Mouse (Mus musculus) spleen, embryonic (tissue): ENCODE results near the gene Xylb.

Experiments used
- CTCF ChIA-PET: fragments of 350-600 bp; sonication (Branson Sonifier 250); formaldehyde crosslinking; loops from one replicate; lab custom pipeline; 2022; lab: Charles Lee

Gene Xylb

GRCm38 (mm10) chr9:119401351-119401750, 44.2 kb downstream of the Xylb start:
- CTCF ChIA-PET, result no interaction called here

GRCm38 (mm10) chr9:119401801-119402214, 44.6 kb downstream of the Xylb start, which contains the start of gene Acvr2b:
Gene Acvr2b (plus strand): TSS chr9:119402118.
- CTCF ChIA-PET, result no interaction called here

DNA sequence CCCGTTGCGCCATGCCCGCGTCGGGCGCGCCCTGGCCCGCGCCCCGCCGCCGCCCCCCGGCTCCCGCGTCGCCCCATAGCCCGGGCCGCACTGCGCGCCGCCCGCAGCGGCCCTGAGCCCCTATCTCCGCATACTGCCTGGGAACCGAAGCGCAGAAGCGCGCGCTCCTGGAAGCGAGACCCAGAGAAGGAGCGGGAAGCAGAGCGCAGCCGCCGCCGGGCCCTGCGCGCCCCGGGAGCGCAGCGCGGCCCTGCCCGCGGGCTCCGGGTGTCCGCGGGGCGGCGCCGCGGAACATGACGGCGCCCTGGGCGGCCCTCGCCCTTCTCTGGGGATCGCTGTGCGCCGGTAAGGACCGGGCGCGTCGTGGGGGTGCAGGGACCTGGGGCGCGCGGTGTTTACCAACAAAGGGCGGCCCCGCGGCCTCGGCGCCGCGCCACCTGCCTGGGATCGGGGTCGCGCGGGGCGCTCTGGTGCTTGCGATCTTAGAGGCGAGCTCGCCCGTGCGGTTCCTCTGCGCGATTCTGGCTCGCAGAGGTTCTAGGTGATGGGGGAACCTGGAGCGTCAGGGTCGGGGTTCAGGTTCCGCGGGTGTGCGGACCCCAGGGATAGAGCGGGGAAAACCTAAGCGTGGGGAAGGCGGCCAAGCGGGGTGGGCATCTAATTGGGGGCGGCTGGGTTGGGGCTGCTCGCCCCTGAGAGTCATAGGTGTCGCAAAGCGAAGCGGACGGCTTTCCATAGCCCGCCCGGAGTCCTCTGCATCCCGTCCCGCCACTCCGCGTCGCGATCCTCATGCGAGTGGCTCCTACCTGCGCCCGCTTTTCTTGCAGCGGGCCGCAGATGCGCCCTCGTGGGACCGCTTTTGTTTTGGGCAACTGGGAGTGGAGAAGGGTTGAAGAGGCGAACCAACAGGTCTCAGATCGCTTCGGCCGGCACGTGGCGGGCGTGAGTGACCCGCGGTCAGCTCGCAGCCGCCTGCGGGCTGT, 45.4 kb downstream of the Xylb start:
- CTCF ChIA-PET, result no interaction called here

DNA sequence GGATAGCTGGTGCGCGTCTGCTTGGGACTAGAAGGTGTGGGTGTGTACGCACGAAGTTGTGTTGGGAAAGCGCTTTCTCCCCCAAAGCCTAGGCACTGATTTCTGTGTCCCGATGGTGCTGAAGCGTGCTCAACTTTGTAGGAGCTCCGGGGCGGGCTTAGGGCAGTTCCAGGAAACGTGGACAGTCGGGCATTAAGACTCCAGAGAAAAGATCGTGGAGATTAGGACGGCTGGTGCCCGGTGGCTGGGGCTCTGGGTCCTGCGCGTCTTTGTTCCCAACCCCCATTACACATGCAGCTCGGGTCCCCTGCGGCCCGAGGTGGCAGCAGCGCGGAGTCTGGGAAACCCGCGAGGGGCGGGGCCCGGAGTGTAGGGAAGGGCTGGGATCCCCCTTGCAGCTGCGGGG, 46.1 kb downstream of the Xylb start:
- CTCF ChIA-PET, result no interaction called here

GRCm38 (mm10) chr9:119404090-119404489, 46.9 kb downstream of the Xylb start:
- CTCF ChIA-PET, result no interaction called here

DNA sequence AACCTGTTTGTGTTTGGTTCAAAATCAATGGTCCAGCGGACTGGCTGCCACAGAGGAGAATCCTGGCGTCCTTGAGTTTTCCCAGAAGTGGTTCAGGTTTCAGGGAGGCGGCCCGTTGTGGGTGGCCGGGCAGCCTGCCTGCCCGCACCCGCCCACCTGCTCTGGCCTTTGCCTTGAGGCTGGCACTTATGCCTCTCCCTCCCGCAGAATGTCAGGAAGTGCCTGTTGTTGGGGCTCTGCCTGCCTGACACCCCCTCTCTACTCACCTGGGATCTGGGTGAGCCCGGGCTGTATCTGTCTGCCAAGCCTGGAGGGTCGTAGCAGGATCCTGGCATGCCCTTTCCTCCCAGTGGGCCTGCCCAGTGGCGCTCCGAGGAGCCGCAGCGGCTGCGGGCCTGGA, 50.7 kb downstream of the Xylb start:
- CTCF ChIA-PET, result no interaction called here

DNA sequence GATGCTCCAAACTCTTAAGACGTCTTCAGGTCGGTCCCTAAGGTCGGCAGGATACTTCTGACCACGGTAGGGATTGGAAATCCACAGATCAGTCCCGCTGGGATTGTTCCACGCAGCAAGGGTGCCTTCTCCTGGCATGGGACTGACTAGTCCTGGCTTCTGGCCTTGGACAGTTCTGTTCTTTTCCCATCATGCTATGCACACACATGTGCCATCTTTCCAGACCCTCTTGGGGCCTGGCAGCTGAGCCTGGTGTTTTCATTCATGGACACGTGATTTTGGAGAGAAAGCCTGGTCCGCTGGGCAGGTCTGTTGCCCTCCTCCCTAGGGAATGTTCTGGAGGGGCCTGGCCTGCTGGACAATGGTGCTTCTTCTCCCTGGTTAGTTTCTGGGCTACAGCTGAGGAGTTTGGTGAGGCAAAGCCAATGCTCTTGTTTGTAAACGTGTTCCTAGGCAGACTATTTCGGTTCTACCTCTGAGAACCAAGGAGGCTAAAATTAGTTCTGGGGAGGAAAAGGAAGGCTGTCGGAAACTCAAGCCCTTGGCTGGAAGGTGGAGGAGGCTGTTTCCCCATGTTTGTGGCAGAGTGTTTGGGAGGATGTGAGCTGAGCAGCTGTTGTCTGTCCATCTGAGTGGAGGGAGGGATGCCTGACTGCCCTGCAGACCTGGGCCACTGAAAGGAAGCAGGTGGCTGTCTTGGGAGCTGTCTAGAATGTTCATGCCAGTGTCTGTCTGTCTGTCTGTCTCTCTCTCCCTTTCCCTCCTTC, 51.9 kb downstream of the Xylb start:
- CTCF ChIA-PET, result no interaction called here

- CTCF ChIA-PET, result no interaction called here
These were observed 52.7 kb downstream of the Xylb start for GRCm38 (mm10) chr9:119409864-119410263.

DNA sequence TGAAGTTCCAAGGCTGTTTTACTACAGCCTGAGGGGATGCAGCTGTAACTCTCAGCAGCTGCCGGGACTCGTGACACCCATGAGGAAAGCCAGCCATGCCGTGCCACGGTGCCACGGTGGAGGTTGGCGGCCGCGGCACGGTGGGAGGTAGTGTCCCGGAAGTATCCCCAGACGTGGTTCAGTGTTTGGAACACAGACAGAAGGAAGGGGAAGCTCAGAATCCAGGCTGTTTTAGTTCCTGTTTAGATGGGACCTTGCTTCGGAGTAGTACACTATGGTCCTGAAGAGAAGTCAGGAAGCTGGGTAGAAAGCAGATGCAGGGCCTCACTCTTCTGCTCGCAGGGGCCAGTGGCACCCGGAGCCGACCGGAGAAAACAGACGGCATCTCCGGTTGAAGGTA, 60.8 kb downstream of the Xylb start:
- CTCF ChIA-PET, result no interaction called here

- CTCF ChIA-PET, result no interaction called here
These were observed 62.8 kb downstream of the Xylb start for GRCm38 (mm10) chr9:119419852-119420438.

DNA sequence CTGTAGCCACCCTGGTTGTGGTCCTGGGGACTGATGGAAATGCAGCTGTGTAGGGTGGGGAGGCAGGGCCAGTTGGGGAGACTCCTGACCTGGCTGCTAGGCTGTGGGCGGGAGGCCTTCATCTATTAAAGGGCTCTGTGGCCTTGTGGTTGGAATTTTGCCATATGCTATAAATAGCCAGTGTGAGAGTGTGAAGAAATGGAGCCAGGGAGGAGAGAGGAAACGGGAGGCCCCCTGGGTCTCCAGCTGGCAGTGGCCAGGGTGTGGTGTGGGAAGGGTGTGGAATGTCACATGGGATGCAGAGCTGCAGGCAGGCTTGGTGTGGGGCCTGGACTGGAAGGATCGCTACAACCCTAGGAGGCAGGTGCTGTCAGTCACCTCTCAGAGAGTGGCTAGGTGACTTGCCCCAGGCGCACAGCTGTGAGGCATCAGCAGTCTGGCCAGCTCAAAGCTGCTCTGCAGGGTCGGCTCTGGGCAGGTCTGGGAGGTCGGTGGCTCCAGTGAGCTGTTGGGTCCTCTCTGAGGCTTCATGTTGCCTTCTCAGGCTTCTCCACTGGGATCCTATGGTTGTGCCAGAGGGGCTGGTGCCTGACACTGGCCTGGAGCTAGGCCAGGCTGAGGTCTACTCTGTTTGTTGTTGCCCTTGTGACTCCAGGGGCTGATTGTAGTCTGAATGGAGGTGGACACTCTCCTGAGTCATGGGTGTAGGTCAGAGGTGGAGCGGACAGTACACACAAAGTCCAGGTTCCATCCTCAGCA, 68.2 kb downstream of the Xylb start:
- CTCF ChIA-PET, result no interaction called here

DNA sequence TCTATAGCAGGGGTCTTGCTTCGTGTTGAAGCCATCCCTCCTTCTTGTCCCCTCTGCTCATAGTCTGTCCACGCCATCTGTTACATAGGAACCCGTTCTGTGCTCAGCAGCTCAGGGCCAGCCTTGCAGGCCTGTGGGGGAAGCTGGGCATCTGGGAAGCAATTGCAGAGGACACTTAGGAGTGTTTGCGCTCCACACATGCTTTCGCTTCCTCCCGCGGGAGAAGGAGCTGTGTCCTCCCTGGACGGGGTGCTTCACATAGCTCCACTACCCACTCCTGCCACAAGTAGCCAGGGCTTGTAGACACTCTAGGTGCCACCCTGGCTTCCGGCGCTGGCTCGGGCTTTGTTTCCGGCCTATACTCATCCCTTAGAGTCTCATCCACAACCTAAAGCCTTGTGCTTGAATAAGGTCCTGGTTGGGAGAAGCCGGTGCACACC, 68.8 kb downstream of the Xylb start:
- CTCF ChIA-PET, result no interaction called here

DNA sequence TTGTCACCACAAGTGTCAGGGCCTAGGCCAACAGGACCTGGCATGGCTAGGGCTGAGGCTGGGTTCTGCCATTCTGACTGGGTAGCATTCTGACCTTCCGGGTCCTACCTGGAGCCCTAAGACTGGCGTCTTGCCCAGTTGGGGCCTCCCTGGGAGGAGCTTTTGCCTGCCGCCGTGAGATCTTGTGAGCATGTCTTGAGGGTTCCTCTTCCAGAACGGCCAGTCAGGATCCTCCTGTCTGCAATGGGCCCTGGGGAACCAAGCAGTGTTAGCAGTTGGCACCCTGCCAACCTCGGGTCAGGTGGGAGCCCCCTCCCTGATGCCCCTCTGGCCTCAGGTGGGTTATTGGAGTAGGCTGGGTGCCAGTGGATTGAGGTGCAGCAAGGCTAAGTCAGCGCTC, 69.3 kb downstream of the Xylb start:
- CTCF ChIA-PET, result no interaction called here

DNA sequence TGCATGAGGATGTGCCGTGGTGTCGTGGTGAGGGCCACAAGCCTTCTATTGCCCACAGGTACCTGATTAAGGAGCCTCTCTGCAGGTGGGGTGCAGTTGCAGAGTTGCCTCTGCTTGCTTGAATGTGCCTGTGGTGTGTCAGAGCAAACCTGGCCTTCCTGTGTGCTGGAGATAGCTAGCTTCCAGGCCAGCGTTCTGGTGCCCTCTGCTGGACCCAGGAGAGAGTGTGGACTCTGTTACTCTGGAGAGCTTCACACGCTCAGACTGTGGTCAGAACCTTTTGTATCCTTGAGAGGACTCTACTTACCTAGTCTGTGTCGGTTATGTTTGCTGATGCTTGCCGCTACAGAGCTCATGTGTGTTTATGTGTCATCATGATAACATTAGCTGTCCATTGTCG, 73.1 kb downstream of the Xylb start:
- CTCF ChIA-PET, result no interaction called here

DNA sequence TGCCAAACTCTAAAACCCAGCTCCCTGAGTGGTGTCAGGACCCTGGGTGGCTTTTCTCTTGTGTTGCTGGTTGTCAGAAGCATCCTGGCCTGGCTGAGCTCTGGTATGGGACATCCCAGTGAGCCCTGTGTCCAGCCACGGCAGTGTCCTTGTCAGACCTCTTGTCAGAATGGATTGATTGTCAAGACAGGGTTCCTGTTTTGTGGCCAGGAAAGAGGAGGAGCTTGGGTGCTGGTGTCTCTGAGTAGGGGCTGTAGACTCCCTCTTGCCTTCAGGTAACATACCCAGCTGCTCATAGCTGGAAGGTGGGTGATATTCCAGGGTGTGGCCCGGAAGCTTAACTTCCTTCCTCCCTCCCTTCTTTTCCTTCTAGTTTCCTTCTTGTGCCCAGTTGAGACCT, 78.7 kb downstream of the Xylb start:
- CTCF ChIA-PET, result no interaction called here

DNA sequence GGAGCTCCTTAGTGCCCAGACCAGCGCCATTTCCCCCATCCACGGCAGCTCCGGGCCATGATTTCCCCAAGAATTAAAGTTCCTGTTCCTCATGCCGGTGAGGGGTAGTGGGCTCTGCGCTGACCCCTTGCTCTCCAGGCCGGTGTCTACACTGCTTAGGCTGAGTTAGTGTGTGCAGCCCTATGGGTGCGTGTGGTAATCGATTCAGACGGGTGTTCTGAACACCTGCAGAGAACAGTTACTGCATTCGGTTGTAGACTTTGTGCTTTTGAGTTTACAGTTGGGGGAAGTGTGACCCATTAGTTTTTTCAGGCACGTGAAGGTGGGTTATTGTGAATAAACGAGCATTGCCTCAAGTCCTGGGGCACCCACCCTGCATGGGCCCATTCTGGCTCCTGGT, 80.9 kb downstream of the Xylb start:
- CTCF ChIA-PET, result no interaction called here

DNA sequence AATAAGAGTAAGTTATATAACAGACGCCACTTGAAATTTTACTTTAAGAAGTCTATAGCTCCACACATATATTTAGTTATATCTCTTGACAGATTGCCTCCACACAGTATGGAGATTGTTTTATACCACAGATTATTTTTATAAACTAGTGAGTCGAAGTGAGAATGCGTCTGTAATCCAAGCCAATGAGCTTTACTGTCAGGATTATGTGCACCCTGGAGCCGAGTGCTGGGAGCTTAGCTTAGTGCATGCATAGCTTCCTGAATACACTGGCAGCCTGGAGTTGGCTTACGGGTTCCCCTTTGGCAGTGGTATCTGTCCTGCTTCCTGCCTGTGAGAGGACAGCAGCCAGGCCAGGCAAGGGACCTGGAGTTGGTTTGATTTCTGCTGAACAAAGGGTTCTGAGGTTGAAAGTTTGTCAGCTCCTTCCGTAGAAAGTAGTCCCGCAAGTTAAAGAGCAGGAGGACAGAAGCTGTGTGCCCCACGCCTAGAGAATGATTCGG, 81.4 kb downstream of the Xylb start:
- CTCF ChIA-PET, result no interaction called here
